Mouse (Mus musculus): ENCODE results near the gene Mogs. TPM values are rescaled to one million over a fixed set of nuclear protein-coding genes. Genes with fewer than 3 reads are reported as not detected.
A peak's percentile ranks its signal among the peaks of the same experiment; 100 is the strongest.

Gene Mogs
- polyA plus RNA-seq, 1 experiment = 17.1 TPM

- Histone ChIP-seq H3K4me1 (ENCODE audit: control insufficient read depth, insufficient read depth, low read length) (peaks cover 20% of the 10 kb centered on the region), H3K4me3 (ENCODE audit: insufficient read depth, low read length) (no peak overlapping the region), H3K27ac (ENCODE audit: insufficient read depth, low read depth, low read length) (no peak overlapping the region)
- TF ChIP-seq POLR2A (IDR thresholded peaks at IDR 0.05; ENCODE audit: borderline replicate concordance, low read depth, low read length) (no peak), CTCF (IDR thresholded peaks at IDR 0.05; ENCODE audit: low read depth, low read length) (no peak)
Measured at GRCm38 (mm10) chr6:83119734-83120051, 4.4 kb downstream of the Mogs start.

GRCm38 (mm10) chr6:83120930-83121862 lies 5.9 kb downstream of the Mogs start, which contains the start of gene Wbp1:
Wbp1 (minus strand) TSS chr6:83121559.
- Histone ChIP-seq H3K27ac (ENCODE audit: insufficient read depth, low read depth, low read length) (peak within 1 kb of the TSS; percentile 40), H3K4me3 (ENCODE audit: insufficient read depth, low read length) (peak within 1 kb of the TSS; percentile 67), H3K4me1 (ENCODE audit: control insufficient read depth, insufficient read depth, low read length) (peaks cover 20% of the 10 kb centered on the region)
- no peak for TF ChIP-seq POLR2A (IDR thresholded peaks at IDR 0.05; ENCODE audit: borderline replicate concordance, low read depth, low read length)
- TF ChIP-seq CTCF (IDR thresholded peaks at IDR 0.05; ENCODE audit: low read depth, low read length) = no peak

- H3K27ac ChIP-seq (ENCODE audit: insufficient read depth, low read depth, low read length) = peak overlapping the region; percentile 25; the same call in 1 of the 2 replicates
- TF ChIP-seq CTCF (IDR thresholded peaks at IDR 0.05; ENCODE audit: low read depth, low read length) (no peak), POLR2A (IDR thresholded peaks at IDR 0.05; ENCODE audit: borderline replicate concordance, low read depth, low read length) (no peak)
- peaks cover 13% of the 10 kb centered on the region for H3K4me1 ChIP-seq (ENCODE audit: control insufficient read depth, insufficient read depth, low read length)
- H3K4me3 ChIP-seq (ENCODE audit: insufficient read depth, low read length) = peak overlapping the region; percentile 64
Measured at GRCm38 (mm10) chr6:83121863-83122710, 6.8 kb downstream of the Mogs start.

- peaks cover 13% of the 10 kb centered on the region for H3K4me1 ChIP-seq (ENCODE audit: control insufficient read depth, insufficient read depth, low read length)
- H3K27ac ChIP-seq (ENCODE audit: insufficient read depth, low read depth, low read length) = no peak overlapping the region
- TF ChIP-seq CTCF (IDR thresholded peaks at IDR 0.05; ENCODE audit: low read depth, low read length) = no peak
- no peak for TF ChIP-seq POLR2A (IDR thresholded peaks at IDR 0.05; ENCODE audit: borderline replicate concordance, low read depth, low read length)
- no peak overlapping the region for H3K4me3 ChIP-seq (ENCODE audit: insufficient read depth, low read length)
Measured at GRCm38 (mm10) chr6:83122961-83123360, 7.7 kb downstream of the Mogs start.

- Histone ChIP-seq H3K27ac (ENCODE audit: insufficient read depth, low read depth, low read length) (0 out of 2 replicates have a peak overlapping the region, but pooled peaks have one; percentile 22), H3K4me1 (ENCODE audit: control insufficient read depth, insufficient read depth, low read length) (peaks cover 9% of the 10 kb centered on the region), H3K4me3 (ENCODE audit: insufficient read depth, low read length) (peak overlapping the region; percentile 85)
- no peak for TF ChIP-seq POLR2A (IDR thresholded peaks at IDR 0.05; ENCODE audit: borderline replicate concordance, low read depth, low read length)
- no peak for TF ChIP-seq CTCF (IDR thresholded peaks at IDR 0.05; ENCODE audit: low read depth, low read length)
Measured at GRCm38 (mm10) chr6:83124851-83125312, 9.6 kb downstream of the Mogs start.

GRCm38 (mm10) chr6:83125331-83125730 lies 10.0 kb downstream of the Mogs start, which contains the start of gene Ino80b:
Ino80b (minus strand) TSS chr6:83125431.
- H3K4me1 ChIP-seq (ENCODE audit: control insufficient read depth, insufficient read depth, low read length) = peaks cover 9% of the 10 kb centered on the region
- H3K27ac ChIP-seq (ENCODE audit: insufficient read depth, low read depth, low read length) = 0 out of 2 replicates have a peak within 1 kb of the TSS, but pooled peaks have one; percentile 22

GRCm38 (mm10) chr6:83127419-83127818 lies 12.1 kb downstream of the Mogs start:
- no peak overlapping the region for H3K27ac ChIP-seq (ENCODE audit: insufficient read depth, low read depth, low read length)

More at GRCm38 (mm10) chr6:83125331-83125730, 10.0 kb downstream of the Mogs start, which contains the start of gene Ino80b:
- TF ChIP-seq POLR2A (IDR thresholded peaks at IDR 0.05; ENCODE audit: borderline replicate concordance, low read depth, low read length) = no peak
- TF ChIP-seq CTCF (IDR thresholded peaks at IDR 0.05; ENCODE audit: low read depth, low read length) = no peak
- peak within 1 kb of the TSS; percentile 85 for H3K4me3 ChIP-seq (ENCODE audit: insufficient read depth, low read length)

GRCm38 (mm10) chr6:83131469-83132034 lies 16.3 kb downstream of the Mogs start:
- H3K4me1 ChIP-seq (ENCODE audit: control insufficient read depth, insufficient read depth, low read length) = peaks cover 40% of the 10 kb centered on the region
- H3K27ac ChIP-seq (ENCODE audit: insufficient read depth, low read depth, low read length) = peak overlapping the region; percentile 82
- no peak overlapping the region for H3K4me3 ChIP-seq (ENCODE audit: insufficient read depth, low read length)
- no peak for TF ChIP-seq CTCF (IDR thresholded peaks at IDR 0.05; ENCODE audit: low read depth, low read length)
- no peak for TF ChIP-seq POLR2A (IDR thresholded peaks at IDR 0.05; ENCODE audit: borderline replicate concordance, low read depth, low read length)

More at GRCm38 (mm10) chr6:83127419-83127818, 12.1 kb downstream of the Mogs start:
- no peak overlapping the region for H3K4me3 ChIP-seq (ENCODE audit: insufficient read depth, low read length)
- no peak for TF ChIP-seq POLR2A (IDR thresholded peaks at IDR 0.05; ENCODE audit: borderline replicate concordance, low read depth, low read length)
- peaks cover 21% of the 10 kb centered on the region for H3K4me1 ChIP-seq (ENCODE audit: control insufficient read depth, insufficient read depth, low read length)
